Mouse (Mus musculus) cerebellum, adult 2 months (tissue): ENCODE data around the gene Wdr54.

Source experiments
- CTCF ChIP-seq: fragments of 200-500 bp; IDR thresholded peaks from 2 replicates; pipeline ENCODE4 v1.5.1; 2011; ENCODE audit warnings: low read depth, mild to moderate bottlenecking, control low read depth, low read length, moderate library complexity, borderline replicate concordance; ENCODE audit not compliant: insufficient read depth
- POLR2A ChIP-seq: fragments of 200-500 bp; IDR thresholded peaks from 2 replicates; pipeline ENCODE4 v1.6.1; 2011; ENCODE audit warnings: low read length, control low read depth, borderline replicate concordance; ENCODE audit not compliant: insufficient read depth

DNA sequence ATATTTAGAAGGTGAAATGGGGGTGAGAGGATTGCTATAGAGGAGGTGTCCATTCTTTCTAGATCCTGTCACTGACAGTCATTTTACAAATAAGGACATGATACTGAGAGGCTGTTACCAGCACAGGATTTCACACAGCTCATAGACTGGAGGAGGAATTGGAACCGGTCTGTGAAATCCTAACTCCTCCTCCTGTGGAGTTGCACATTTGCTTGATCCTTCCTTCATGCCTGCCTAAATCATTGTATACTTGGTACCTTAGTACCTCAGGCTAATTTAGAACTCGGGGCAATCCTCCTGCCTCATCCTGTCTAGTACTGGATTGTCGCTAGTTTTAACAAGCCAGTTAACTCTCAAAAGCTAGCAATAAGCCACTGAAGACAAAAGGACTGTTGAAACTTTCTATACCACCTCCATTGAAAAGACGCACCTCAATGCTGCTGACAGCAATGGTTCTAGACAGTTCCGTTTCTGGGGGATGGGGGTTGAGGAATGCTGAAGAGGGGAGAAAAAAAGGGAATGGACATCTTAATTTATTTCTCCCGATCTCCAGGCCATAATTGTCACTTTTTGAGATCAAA, 8.9 kb upstream of the Wdr54 start:
- no peak for TF ChIP-seq POLR2A
- TF ChIP-seq CTCF = no peak
